Mouse (Mus musculus): ENCODE measurements around the gene Armc6. TPM values are rescaled to one million over a fixed set of nuclear protein-coding genes. Genes with fewer than 3 reads are reported as not detected.

Gene Armc6
- polyA plus RNA-seq, 1 experiment: 25.4 TPM

DNA sequence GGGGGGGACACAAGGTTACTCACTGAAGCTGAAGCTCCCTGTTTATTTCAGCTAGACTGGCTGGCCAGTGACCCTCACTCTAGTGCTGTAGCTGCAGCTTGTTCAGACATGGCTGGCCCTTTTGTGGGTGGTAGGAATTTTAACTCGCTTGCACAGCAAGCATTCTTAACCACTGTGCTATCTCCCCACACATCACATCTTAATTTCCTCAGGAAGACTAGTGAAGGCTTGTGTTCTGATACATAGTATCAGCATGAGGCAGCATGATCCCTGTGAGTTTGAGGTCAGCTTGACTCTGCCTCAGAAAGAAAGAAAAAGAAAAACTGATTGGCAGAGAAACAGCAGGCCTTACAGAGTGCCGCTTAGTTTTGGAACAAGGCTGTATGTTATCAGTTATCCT lies 3.6 kb upstream of the Armc6 start:
- H3K36me3 ChIP-seq (ENCODE audit: control insufficient read depth, insufficient read depth, low read length): peaks cover 38% of the 10 kb centered on the region
- no peak for TF ChIP-seq CTCF (IDR thresholded peaks at IDR 0.05; ENCODE audit: borderline replicate concordance, control insufficient read depth, extremely low read depth, insufficient read depth, low read length, poor library complexity)
- no peak for TF ChIP-seq POLR2A (IDR thresholded peaks at IDR 0.05; ENCODE audit: control insufficient read depth, extremely low read depth, insufficient read depth, low read length, poor library complexity)
- no peak overlapping the region for H3K4me3 ChIP-seq (ENCODE audit: control insufficient read depth, insufficient read depth, low read length)
- 40% methylated on average over 2 of the region's 2 CpGs for WGBS
- H3K4me1 ChIP-seq (replicated peaks; ENCODE audit: control insufficient read depth, insufficient read depth, low read length): peaks cover 5% of the 10 kb centered on the region
- no peaks in the 10 kb centered on the region for H3K27me3 ChIP-seq (ENCODE audit: control insufficient read depth, insufficient read depth, low read length)
- DNase-seq: no peak
- no peak overlapping the region for H3K27ac ChIP-seq (ENCODE audit: control insufficient read depth, insufficient read depth, low read length)

DNA sequence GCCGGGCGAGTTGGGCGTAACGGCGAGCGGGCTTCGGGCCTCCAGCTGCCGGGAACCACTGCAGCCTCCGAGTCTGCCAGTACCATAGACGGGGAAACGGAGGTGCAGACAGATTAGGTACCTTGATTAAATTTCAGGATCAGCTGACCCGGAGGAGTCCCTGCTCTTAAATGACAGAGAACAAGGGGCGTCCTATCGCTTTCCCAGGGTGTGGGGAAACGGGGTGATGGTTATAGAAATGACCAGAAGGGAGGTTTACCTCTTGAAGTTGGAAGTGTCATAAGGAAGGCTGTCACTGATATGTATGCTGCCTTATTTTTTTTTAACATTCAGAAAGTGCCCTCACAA lies 489 bp upstream of the Armc6 start:
- H3K27me3 ChIP-seq (ENCODE audit: control insufficient read depth, insufficient read depth, low read length): no peaks in the 10 kb centered on the region
- H3K4me1 ChIP-seq (replicated peaks; ENCODE audit: control insufficient read depth, insufficient read depth, low read length): peaks cover 5% of the 10 kb centered on the region
- TF ChIP-seq CTCF (IDR thresholded peaks at IDR 0.05; ENCODE audit: borderline replicate concordance, control insufficient read depth, extremely low read depth, insufficient read depth, low read length, poor library complexity): no peak
- TF ChIP-seq POLR2A (IDR thresholded peaks at IDR 0.05; ENCODE audit: control insufficient read depth, extremely low read depth, insufficient read depth, low read length, poor library complexity): no peak
- DNase-seq: no peak
- no peak overlapping the region for H3K27ac ChIP-seq (ENCODE audit: control insufficient read depth, insufficient read depth, low read length)
- under 1% methylated on average over 15 of the region's 15 CpGs for WGBS
- H3K36me3 ChIP-seq (ENCODE audit: control insufficient read depth, insufficient read depth, low read length): peaks cover 20% of the 10 kb centered on the region
- peak overlapping the region; percentile 74 for H3K4me3 ChIP-seq (ENCODE audit: control insufficient read depth, insufficient read depth, low read length)

- TF ChIP-seq CTCF (IDR thresholded peaks at IDR 0.05; ENCODE audit: borderline replicate concordance, control insufficient read depth, extremely low read depth, insufficient read depth, low read length, poor library complexity) (no peak), POLR2A (IDR thresholded peaks at IDR 0.05; ENCODE audit: control insufficient read depth, extremely low read depth, insufficient read depth, low read length, poor library complexity) (no peak)
- peaks cover 17% of the 10 kb centered on the region for H3K36me3 ChIP-seq (ENCODE audit: control insufficient read depth, insufficient read depth, low read length)
- H3K4me1 ChIP-seq (replicated peaks; ENCODE audit: control insufficient read depth, insufficient read depth, low read length): peaks cover 5% of the 10 kb centered on the region
- DNase-seq: no peak
- 8% methylated on average over 13 of the region's 13 CpGs for WGBS
- H3K27ac ChIP-seq (ENCODE audit: control insufficient read depth, insufficient read depth, low read length): no peak overlapping the region
- no peaks in the 10 kb centered on the region for H3K27me3 ChIP-seq (ENCODE audit: control insufficient read depth, insufficient read depth, low read length)
- peak overlapping the region; percentile 82 for H3K4me3 ChIP-seq (ENCODE audit: control insufficient read depth, insufficient read depth, low read length)
Measured at GRCm38 (mm10) chr8:70233606-70234005, 660 bp downstream of the Armc6 start.

DNA sequence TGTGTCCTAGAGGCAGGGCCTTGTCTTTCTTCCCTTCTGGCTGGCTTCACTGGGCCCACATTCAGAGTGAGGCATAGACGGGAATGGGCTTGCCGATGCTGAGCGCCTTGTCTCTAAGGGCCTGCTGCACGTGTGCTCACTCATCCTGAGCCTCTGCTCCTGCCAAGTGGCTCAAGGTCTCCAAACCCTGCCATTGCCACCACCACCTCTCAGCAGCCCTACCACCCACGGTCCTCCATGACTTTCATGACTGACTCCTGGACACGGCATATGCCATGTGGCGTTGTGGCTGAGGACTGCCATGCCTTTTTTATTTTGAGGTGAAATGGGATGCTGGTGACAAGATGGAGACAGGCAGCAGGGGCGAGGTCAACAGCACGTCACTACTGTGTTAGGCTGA lies 3.4 kb downstream of the Armc6 start:
- no peaks in the 10 kb centered on the region for H3K36me3 ChIP-seq (ENCODE audit: control insufficient read depth, insufficient read depth, low read length)
- no peak overlapping the region for H3K4me3 ChIP-seq (ENCODE audit: control insufficient read depth, insufficient read depth, low read length)
- WGBS: 97% methylated on average over 9 of the region's 9 CpGs
- peaks cover 5% of the 10 kb centered on the region for H3K4me1 ChIP-seq (replicated peaks; ENCODE audit: control insufficient read depth, insufficient read depth, low read length)
- no peaks in the 10 kb centered on the region for H3K27me3 ChIP-seq (ENCODE audit: control insufficient read depth, insufficient read depth, low read length)
- TF ChIP-seq CTCF (IDR thresholded peaks at IDR 0.05; ENCODE audit: borderline replicate concordance, control insufficient read depth, extremely low read depth, insufficient read depth, low read length, poor library complexity) (no peak), POLR2A (IDR thresholded peaks at IDR 0.05; ENCODE audit: control insufficient read depth, extremely low read depth, insufficient read depth, low read length, poor library complexity) (no peak)
- no peak for DNase-seq
- no peak overlapping the region for H3K27ac ChIP-seq (ENCODE audit: control insufficient read depth, insufficient read depth, low read length)

DNA sequence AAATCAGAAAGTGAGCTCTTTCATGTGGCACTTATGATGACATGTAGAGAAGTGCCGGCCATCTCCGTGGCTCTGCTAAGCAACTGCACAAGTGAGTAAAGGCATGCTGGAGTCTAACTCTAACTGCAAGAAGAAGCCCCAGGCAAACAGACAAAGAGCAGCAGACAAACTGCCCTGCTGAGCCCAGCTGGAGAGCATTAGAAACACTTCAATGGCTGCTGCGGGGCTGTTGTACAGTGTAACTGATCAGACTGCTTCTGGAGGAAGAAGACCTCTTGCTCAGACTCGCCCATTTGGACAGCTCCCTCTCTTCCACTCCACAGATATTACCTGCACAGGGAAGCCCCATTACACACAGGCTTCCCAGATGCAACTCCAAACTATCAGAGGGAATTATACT lies 6.3 kb downstream of the Armc6 start:
- DNase-seq: no peak
- Histone ChIP-seq H3K4me3 (ENCODE audit: control insufficient read depth, insufficient read depth, low read length) (no peak overlapping the region), H3K27me3 (ENCODE audit: control insufficient read depth, insufficient read depth, low read length) (no peaks in the 10 kb centered on the region), H3K4me1 (replicated peaks; ENCODE audit: control insufficient read depth, insufficient read depth, low read length) (no peaks in the 10 kb centered on the region), H3K36me3 (ENCODE audit: control insufficient read depth, insufficient read depth, low read length) (no peaks in the 10 kb centered on the region), H3K27ac (ENCODE audit: control insufficient read depth, insufficient read depth, low read length) (no peak overlapping the region)
- TF ChIP-seq CTCF (IDR thresholded peaks at IDR 0.05; ENCODE audit: borderline replicate concordance, control insufficient read depth, extremely low read depth, insufficient read depth, low read length, poor library complexity) (no peak), POLR2A (IDR thresholded peaks at IDR 0.05; ENCODE audit: control insufficient read depth, extremely low read depth, insufficient read depth, low read length, poor library complexity) (no peak)
- WGBS: 89% methylated on average over 4 of the region's 4 CpGs

DNA sequence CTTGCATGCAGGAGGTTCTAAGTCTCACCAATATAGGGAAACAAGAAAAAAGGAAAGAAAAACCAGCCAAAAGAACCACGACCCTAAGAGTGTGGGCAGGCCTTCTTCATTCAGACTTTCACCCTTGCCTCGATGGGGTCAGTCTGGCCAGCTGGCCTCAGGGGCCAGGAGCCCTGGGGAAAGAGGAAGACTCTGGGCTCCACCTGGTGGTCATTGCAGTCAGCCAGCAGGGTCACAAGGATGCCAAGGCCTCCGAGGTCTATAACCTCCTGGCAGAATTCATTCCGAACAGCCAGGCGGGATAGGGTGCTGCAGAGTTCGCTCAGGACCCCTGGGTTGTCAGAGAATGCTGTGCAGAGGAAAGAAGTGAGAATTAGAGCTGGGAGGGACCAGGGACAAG lies 10.9 kb downstream of the Armc6 start:
- H3K4me3 ChIP-seq (ENCODE audit: control insufficient read depth, insufficient read depth, low read length): no peak overlapping the region
- H3K36me3 ChIP-seq (ENCODE audit: control insufficient read depth, insufficient read depth, low read length): no peaks in the 10 kb centered on the region
- WGBS: 76% methylated on average over 6 of the region's 6 CpGs
- H3K4me1 ChIP-seq (replicated peaks; ENCODE audit: control insufficient read depth, insufficient read depth, low read length): no peaks in the 10 kb centered on the region
- DNase-seq: no peak
- peak; percentile 45; the same call in 1 of the 2 replicates for TF ChIP-seq CTCF (IDR thresholded peaks at IDR 0.05; ENCODE audit: borderline replicate concordance, control insufficient read depth, extremely low read depth, insufficient read depth, low read length, poor library complexity)
- TF ChIP-seq POLR2A (IDR thresholded peaks at IDR 0.05; ENCODE audit: control insufficient read depth, extremely low read depth, insufficient read depth, low read length, poor library complexity): no peak
- no peaks in the 10 kb centered on the region for H3K27me3 ChIP-seq (ENCODE audit: control insufficient read depth, insufficient read depth, low read length)
- H3K27ac ChIP-seq (ENCODE audit: control insufficient read depth, insufficient read depth, low read length): no peak overlapping the region

DNA sequence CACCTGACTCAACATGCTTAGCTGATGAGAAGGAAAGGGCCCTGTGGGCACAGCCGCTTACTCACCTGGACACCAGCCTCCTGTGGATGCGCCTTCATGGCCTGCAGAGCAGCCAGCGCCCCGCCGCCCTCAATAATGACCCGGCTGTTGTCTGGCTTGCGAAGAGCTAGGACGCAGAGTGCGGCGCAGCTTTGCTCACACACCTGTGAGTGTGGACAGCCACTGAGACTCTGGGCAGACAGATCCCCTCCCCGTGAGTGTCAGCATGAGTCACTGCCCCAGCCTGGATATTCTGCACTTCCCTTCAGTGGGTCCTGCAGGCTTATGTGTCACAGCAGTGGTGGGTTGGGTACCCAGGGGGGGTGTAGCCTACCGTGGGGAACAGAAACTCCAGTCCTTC lies 12.2 kb downstream of the Armc6 start:
- Histone ChIP-seq H3K27me3 (ENCODE audit: control insufficient read depth, insufficient read depth, low read length) (no peaks in the 10 kb centered on the region), H3K4me3 (ENCODE audit: control insufficient read depth, insufficient read depth, low read length) (no peak overlapping the region), H3K4me1 (replicated peaks; ENCODE audit: control insufficient read depth, insufficient read depth, low read length) (no peaks in the 10 kb centered on the region), H3K27ac (ENCODE audit: control insufficient read depth, insufficient read depth, low read length) (no peak overlapping the region), H3K36me3 (ENCODE audit: control insufficient read depth, insufficient read depth, low read length) (no peaks in the 10 kb centered on the region)
- DNase-seq: no peak
- 98% methylated on average over 12 of the region's 12 CpGs for WGBS
- TF ChIP-seq POLR2A (IDR thresholded peaks at IDR 0.05; ENCODE audit: control insufficient read depth, extremely low read depth, insufficient read depth, low read length, poor library complexity): no peak
- no peak for TF ChIP-seq CTCF (IDR thresholded peaks at IDR 0.05; ENCODE audit: borderline replicate concordance, control insufficient read depth, extremely low read depth, insufficient read depth, low read length, poor library complexity)
